Mouse (Mus musculus): ENCODE data around the gene Cdc42bpa. TPM values are rescaled to one million over a fixed set of nuclear protein-coding genes. Genes with fewer than 3 reads are reported as not detected.

Cdc42bpa gene
- polyA plus RNA-seq, 1 experiment from 2014 or later, result 11.6 TPM

DNA sequence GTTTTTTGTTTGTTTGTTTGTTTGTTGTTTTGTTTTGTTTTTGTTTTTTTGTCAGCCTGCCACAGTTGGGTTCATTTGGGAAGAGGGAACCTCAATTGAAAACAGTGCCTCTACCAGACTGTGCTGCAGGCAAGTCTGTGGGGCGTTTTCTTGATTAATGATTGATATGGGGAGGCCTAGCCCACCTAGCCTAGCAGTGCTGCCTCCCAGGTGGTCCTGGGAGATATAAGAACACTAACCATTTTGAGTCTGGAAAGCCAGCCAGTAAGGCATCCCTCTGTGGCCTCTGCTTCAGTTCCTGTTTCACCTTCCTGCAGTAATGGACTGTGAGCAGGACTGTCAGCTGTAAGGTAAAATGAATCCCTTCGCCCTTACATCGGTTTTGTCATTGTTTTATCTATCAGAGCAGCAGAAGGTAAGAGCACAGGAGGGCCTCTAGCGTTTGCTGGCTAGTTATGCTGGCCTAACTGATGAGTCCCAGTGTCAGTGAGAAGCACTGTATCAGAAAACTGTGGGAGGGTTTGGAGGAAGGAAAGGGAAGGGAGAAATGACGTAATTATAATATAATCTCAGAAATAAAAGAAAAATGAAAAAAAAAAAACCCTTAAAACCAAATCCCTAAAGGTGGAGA, 15.5 kb downstream of the Cdc42bpa start:
- no peak overlapping the region for H3K9ac ChIP-seq (ENCODE audit: low read length)
- no peaks in the 10 kb centered on the region for H3K27me3 ChIP-seq (ENCODE audit: control insufficient read depth, insufficient read depth, low read length)
- H3K4me2 ChIP-seq (ENCODE audit: low read depth, low read length), result no peak overlapping the region
- 62% methylated on average over 5 of the region's 5 CpGs for WGBS
- ATAC-seq (replicated peaks; ENCODE audit: extremely low read depth, insufficient read depth, low FRiP score), result no peak
- H3K9me3 ChIP-seq (replicated peaks; ENCODE audit: control insufficient read depth, low read length), result no peaks in the 10 kb centered on the region
- no peak overlapping the region for H3K4me3 ChIP-seq (ENCODE audit: low read length)
- no peaks in the 10 kb centered on the region for H3K36me3 ChIP-seq (ENCODE audit: control insufficient read depth, insufficient read depth)
- H3K27ac ChIP-seq (ENCODE audit: low read length), result no peak overlapping the region
- H3K4me1 ChIP-seq (ENCODE audit: control insufficient read depth, insufficient read depth, low read length), result peaks cover 4% of the 10 kb centered on the region

DNA sequence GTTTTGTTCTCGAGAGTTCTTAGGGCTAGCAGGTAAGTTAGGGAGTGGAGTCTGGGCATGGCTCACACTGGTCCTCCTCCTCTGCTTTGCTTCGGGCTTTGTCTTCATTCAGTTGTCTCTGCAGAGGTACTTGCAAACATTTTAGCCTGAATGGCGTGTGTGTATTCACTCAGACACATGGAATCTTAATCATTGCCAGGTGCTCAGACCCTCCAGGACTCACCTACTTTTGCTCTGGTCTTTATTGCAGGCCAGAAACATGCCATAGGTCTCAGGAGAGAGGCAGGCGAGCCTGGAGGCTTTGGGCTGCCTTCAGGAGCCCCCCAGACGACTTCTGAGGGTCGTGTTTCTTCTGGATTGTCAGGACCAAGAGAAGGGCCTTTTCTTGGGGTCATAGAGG, 17.2 kb downstream of the Cdc42bpa start:
- no peaks in the 10 kb centered on the region for H3K27me3 ChIP-seq (ENCODE audit: control insufficient read depth, insufficient read depth, low read length)
- no peak for ATAC-seq (replicated peaks; ENCODE audit: extremely low read depth, insufficient read depth, low FRiP score)
- 72% methylated on average over 6 of the region's 6 CpGs for WGBS

DNA sequence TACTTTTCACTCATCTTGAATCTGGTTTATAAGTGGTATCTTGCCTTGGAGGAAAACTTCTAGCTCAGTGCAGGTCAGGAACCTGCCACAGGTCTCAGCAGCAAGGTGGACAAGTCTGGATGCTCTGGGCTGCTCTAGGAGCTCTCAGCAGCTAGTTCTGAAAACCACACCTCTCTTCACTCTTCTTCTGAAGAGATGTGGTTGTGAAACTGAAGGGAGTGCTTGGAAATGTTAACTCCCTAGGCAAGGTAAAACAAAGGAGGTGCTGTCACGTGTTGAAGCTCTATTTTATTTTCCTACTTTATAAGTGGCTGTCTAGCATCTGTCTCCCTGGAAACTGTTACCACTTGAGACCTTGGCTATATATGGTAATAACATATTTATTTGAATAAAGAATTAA, 18.5 kb downstream of the Cdc42bpa start:
- WGBS, result 51% methylated on average over 1 of the region's 1 CpGs
- ATAC-seq (replicated peaks; ENCODE audit: extremely low read depth, insufficient read depth, low FRiP score), result no peak
- Histone ChIP-seq H3K27me3 (ENCODE audit: control insufficient read depth, insufficient read depth, low read length) (no peaks in the 10 kb centered on the region), H3K4me1 (ENCODE audit: control insufficient read depth, insufficient read depth, low read length) (peaks cover 4% of the 10 kb centered on the region; the same call in 1 of the 2 replicates), H3K4me2 (ENCODE audit: low read depth, low read length) (no peak overlapping the region), H3K9ac (ENCODE audit: low read length) (no peak overlapping the region), H3K4me3 (ENCODE audit: low read length) (no peak overlapping the region), H3K9me3 (replicated peaks; ENCODE audit: control insufficient read depth, low read length) (peaks cover 8% of the 10 kb centered on the region), H3K27ac (ENCODE audit: low read length) (no peak overlapping the region), H3K36me3 (ENCODE audit: control insufficient read depth, insufficient read depth) (peaks cover 5% of the 10 kb centered on the region; the same call in 1 of the 2 replicates)

More for the DNA sequence above, 17.2 kb downstream of the Cdc42bpa start:
- Histone ChIP-seq H3K4me2 (ENCODE audit: low read depth, low read length) (no peak overlapping the region), H3K27ac (ENCODE audit: low read length) (no peak overlapping the region), H3K9me3 (replicated peaks; ENCODE audit: control insufficient read depth, low read length) (peaks cover 8% of the 10 kb centered on the region), H3K4me1 (ENCODE audit: control insufficient read depth, insufficient read depth, low read length) (peaks cover 4% of the 10 kb centered on the region), H3K4me3 (ENCODE audit: low read length) (no peak overlapping the region), H3K36me3 (ENCODE audit: control insufficient read depth, insufficient read depth) (peaks cover 5% of the 10 kb centered on the region; the same call in 1 of the 2 replicates), H3K9ac (ENCODE audit: low read length) (no peak overlapping the region)

DNA sequence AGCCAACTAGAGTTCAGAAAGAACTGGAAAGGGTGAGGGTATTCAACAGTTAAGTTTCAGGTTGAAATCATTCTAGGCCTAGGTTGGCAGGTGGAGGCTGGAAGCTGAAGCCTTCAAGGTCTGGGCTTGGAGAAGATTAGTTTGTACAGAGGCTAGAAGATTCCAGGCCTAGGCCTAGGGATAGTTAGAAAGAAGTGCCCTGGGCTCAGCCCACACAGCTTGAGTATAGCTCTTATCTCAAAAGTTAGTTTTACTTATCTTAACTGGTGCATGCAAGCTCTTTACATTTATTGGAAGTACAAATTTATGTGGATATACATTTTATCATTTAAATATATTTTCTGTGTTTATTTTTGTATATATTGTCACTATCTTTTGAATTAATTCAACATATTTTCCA, 21.4 kb downstream of the Cdc42bpa start:
- H3K27me3 ChIP-seq (ENCODE audit: control insufficient read depth, insufficient read depth, low read length), result no peaks in the 10 kb centered on the region
- H3K9me3 ChIP-seq (replicated peaks; ENCODE audit: control insufficient read depth, low read length), result peaks cover 8% of the 10 kb centered on the region
- H3K36me3 ChIP-seq (ENCODE audit: control insufficient read depth, insufficient read depth), result peaks cover 5% of the 10 kb centered on the region; the same call in 1 of the 2 replicates
- no peak for ATAC-seq (replicated peaks; ENCODE audit: extremely low read depth, insufficient read depth, low FRiP score)
- H3K4me2 ChIP-seq (ENCODE audit: low read depth, low read length), result no peak overlapping the region
- H3K4me1 ChIP-seq (ENCODE audit: control insufficient read depth, insufficient read depth, low read length), result no peaks in the 10 kb centered on the region
- no peak overlapping the region for H3K9ac ChIP-seq (ENCODE audit: low read length)
- no peak overlapping the region for H3K27ac ChIP-seq (ENCODE audit: low read length)
- H3K4me3 ChIP-seq (ENCODE audit: low read length), result no peak overlapping the region

DNA sequence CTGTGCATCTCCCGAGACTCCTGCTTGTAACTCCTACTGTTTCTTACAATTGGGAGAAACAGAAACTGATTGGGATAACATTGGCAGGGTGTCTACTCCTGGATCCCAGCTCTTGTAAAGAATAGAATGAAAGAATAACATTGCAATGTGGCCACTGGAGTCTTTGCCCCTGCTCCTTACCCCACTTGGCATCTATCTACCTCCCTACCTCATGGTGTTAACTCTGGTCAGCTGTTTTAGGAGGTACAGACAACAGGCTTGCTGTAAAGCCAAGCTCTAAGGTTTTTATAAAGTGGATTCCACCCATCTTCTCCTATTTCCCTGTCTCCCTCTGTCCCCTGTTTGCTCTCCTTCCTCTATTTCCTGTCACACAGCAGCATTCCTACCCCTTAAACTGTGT, 21.9 kb downstream of the Cdc42bpa start:
- Histone ChIP-seq H3K4me1 (ENCODE audit: control insufficient read depth, insufficient read depth, low read length) (no peaks in the 10 kb centered on the region), H3K27me3 (ENCODE audit: control insufficient read depth, insufficient read depth, low read length) (no peaks in the 10 kb centered on the region), H3K9me3 (replicated peaks; ENCODE audit: control insufficient read depth, low read length) (peaks cover 8% of the 10 kb centered on the region), H3K27ac (ENCODE audit: low read length) (no peak overlapping the region), H3K9ac (ENCODE audit: low read length) (no peak overlapping the region), H3K4me3 (ENCODE audit: low read length) (no peak overlapping the region), H3K36me3 (ENCODE audit: control insufficient read depth, insufficient read depth) (peaks cover 5% of the 10 kb centered on the region; the same call in 1 of the 2 replicates), H3K4me2 (ENCODE audit: low read depth, low read length) (no peak overlapping the region)
- ATAC-seq (replicated peaks; ENCODE audit: extremely low read depth, insufficient read depth, low FRiP score), result no peak
- WGBS, result 82% methylated on average over 1 of the region's 1 CpGs

DNA sequence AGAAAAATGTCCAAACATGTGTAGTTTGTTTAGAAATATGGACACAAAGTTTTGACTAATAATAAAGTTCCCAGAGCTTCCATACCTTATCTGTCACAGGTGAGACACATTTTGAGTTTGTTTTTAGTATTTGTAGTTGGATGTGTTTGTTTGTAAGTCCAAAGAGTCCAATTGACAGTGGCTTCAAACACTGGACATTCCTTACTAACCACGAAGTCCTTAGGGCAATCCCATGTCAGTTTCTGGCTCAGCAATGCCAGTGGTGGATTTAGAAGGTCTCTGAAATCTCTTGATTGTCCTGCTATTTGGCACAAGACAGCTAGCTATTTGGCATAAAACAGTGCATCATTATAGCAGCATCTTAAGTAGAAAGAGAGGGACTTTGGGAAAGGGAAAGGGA, 22.7 kb downstream of the Cdc42bpa start:
- no peaks in the 10 kb centered on the region for H3K27me3 ChIP-seq (ENCODE audit: control insufficient read depth, insufficient read depth, low read length)
- no peak overlapping the region for H3K4me2 ChIP-seq (ENCODE audit: low read depth, low read length)
- H3K9ac ChIP-seq (ENCODE audit: low read length), result no peak overlapping the region
- ATAC-seq (replicated peaks; ENCODE audit: extremely low read depth, insufficient read depth, low FRiP score), result no peak
- H3K27ac ChIP-seq (ENCODE audit: low read length), result no peak overlapping the region
- H3K4me3 ChIP-seq (ENCODE audit: low read length), result no peak overlapping the region
- peaks cover 5% of the 10 kb centered on the region; the same call in 1 of the 2 replicates for H3K36me3 ChIP-seq (ENCODE audit: control insufficient read depth, insufficient read depth)
- no peaks in the 10 kb centered on the region for H3K4me1 ChIP-seq (ENCODE audit: control insufficient read depth, insufficient read depth, low read length)
- 84% methylated on average over 1 of the region's 1 CpGs for WGBS
- peaks cover 8% of the 10 kb centered on the region for H3K9me3 ChIP-seq (replicated peaks; ENCODE audit: control insufficient read depth, low read length)

DNA sequence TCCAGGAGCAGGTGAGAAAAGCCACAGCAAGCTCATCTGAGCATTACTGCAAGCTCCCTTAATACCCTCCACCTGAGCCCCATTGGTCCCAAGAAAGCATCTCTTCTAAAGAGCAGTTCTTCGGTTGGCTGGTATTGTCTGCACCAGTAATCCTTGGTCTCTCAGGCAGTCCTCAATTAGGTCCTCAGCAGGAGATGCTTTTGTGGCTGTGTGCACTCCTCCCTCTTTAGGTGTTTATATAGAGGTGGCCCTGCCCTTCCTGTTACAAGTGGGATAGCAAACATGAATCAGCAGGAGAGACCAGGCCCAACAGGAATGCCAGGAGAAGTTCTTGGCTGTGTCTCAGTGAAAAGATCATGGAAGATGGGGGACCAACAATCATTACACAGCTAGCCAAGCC, 23.9 kb downstream of the Cdc42bpa start:
- Histone ChIP-seq H3K9me3 (replicated peaks; ENCODE audit: control insufficient read depth, low read length) (peaks cover 8% of the 10 kb centered on the region), H3K4me1 (ENCODE audit: control insufficient read depth, insufficient read depth, low read length) (no peaks in the 10 kb centered on the region), H3K27me3 (ENCODE audit: control insufficient read depth, insufficient read depth, low read length) (no peaks in the 10 kb centered on the region), H3K36me3 (ENCODE audit: control insufficient read depth, insufficient read depth) (peaks cover 5% of the 10 kb centered on the region; the same call in 1 of the 2 replicates), H3K27ac (ENCODE audit: low read length) (no peak overlapping the region), H3K4me3 (ENCODE audit: low read length) (no peak overlapping the region), H3K9ac (ENCODE audit: low read length) (no peak overlapping the region), H3K4me2 (ENCODE audit: low read depth, low read length) (no peak overlapping the region)
- 93% methylated on average over 1 of the region's 1 CpGs for WGBS
- ATAC-seq (replicated peaks; ENCODE audit: extremely low read depth, insufficient read depth, low FRiP score), result no peak

DNA sequence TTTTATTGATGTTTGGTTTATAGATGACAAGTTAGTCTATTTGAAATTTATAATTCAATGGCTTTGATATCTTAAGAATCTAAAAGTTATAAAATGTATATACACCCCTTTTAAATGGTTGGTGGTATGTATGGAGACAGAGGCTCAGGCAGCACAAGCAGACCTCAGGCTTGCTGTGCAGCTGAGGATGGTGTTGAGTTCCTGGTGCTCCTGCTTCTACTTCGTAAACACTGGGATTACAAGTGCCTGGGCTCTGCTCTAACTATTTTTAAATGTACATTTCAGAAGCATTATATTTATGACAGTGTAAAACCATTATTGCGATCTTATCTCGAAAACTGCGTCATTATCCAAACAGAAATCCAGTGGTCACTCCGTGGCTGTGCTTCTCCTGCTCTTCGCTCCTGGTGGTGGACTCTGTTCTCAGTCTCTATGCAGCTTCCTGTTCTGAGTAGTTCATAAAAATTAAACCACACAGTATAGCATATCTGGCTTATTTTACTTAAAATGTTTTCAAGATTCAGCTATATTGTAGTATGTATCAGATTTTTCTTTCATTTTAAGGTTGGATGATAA, 31.5 kb downstream of the Cdc42bpa start:
- ATAC-seq (replicated peaks; ENCODE audit: extremely low read depth, insufficient read depth, low FRiP score), result no peak
- Histone ChIP-seq H3K36me3 (ENCODE audit: control insufficient read depth, insufficient read depth) (no peaks in the 10 kb centered on the region), H3K4me2 (ENCODE audit: low read depth, low read length) (no peak overlapping the region), H3K27ac (ENCODE audit: low read length) (no peak overlapping the region), H3K4me1 (ENCODE audit: control insufficient read depth, insufficient read depth, low read length) (peaks cover 3% of the 10 kb centered on the region), H3K27me3 (ENCODE audit: control insufficient read depth, insufficient read depth, low read length) (no peaks in the 10 kb centered on the region), H3K4me3 (ENCODE audit: low read length) (no peak overlapping the region), H3K9me3 (replicated peaks; ENCODE audit: control insufficient read depth, low read length) (no peaks in the 10 kb centered on the region), H3K9ac (ENCODE audit: low read length) (no peak overlapping the region)
- WGBS, result 50% methylated on average over 6 of the region's 6 CpGs

DNA sequence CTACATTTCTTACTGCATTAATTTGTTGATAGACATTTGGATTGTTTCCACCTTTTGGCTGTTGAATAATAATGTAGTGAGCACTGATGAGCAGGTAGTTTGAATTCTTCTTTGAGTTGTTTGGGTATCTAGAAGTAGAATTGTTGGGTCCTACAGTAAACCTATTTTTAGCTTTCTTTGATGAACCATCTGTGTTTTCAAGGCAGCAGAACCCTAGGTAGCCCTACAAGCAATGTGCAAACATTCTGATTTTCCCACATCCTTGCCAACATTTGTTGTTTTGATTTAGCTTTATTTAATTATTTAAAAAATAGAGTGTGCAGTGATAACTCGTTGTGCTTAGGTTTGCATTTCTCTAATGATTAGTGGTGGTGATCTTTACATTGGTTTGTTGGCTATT, 32.0 kb downstream of the Cdc42bpa start:
- peaks cover 3% of the 10 kb centered on the region for H3K4me1 ChIP-seq (ENCODE audit: control insufficient read depth, insufficient read depth, low read length)
- 49% methylated on average over 1 of the region's 1 CpGs for WGBS
- no peak overlapping the region for H3K4me2 ChIP-seq (ENCODE audit: low read depth, low read length)
- H3K27ac ChIP-seq (ENCODE audit: low read length), result no peak overlapping the region
- no peak overlapping the region for H3K4me3 ChIP-seq (ENCODE audit: low read length)
- no peaks in the 10 kb centered on the region for H3K36me3 ChIP-seq (ENCODE audit: control insufficient read depth, insufficient read depth)
- no peaks in the 10 kb centered on the region for H3K9me3 ChIP-seq (replicated peaks; ENCODE audit: control insufficient read depth, low read length)
- no peak for ATAC-seq (replicated peaks; ENCODE audit: extremely low read depth, insufficient read depth, low FRiP score)
- no peak overlapping the region for H3K9ac ChIP-seq (ENCODE audit: low read length)
- H3K27me3 ChIP-seq (ENCODE audit: control insufficient read depth, insufficient read depth, low read length), result no peaks in the 10 kb centered on the region

All from heart, embryonic 16.5 days (tissue).